Mouse (Mus musculus) bone marrow macrophage, adult 2 months (primary cell): ENCODE results near the gene Erich6b. TPM values are rescaled to one million over a fixed set of nuclear protein-coding genes. Genes with fewer than 3 reads are reported as not detected.

ENCODE experiments used
- H3K27ac ChIP-seq: 2 replicates; pipeline ENCODE4 v1.5.1; 2012; ENCODE audit warnings: low read depth, low read length; ENCODE audit not compliant: insufficient read depth
- H3K4me1 ChIP-seq: 2 replicates; pipeline ENCODE4 v1.6.1; 2012; ENCODE audit warnings: low read length; ENCODE audit not compliant: control insufficient read depth, insufficient read depth
- H3K4me3 ChIP-seq: 2 replicates; pipeline ENCODE4 v1.5.1; 2012; ENCODE audit warnings: mild to moderate bottlenecking, low read length, moderate library complexity; ENCODE audit not compliant: insufficient read depth
- CTCF ChIP-seq: IDR thresholded peaks from 2 replicates; pipeline ENCODE4 v1.5.1; 2012; ENCODE audit warnings: low read depth, mild to moderate bottlenecking, low read length, moderate library complexity
- POLR2A ChIP-seq: IDR thresholded peaks from 2 replicates; pipeline ENCODE4 v1.6.1; 2012; ENCODE audit warnings: mild to moderate bottlenecking, low read depth, low read length, borderline replicate concordance
- polyA plus RNA-seq: library from polyadenylated mRNA; stranded (reverse); fragments of >200 nt; gene quantifications from 2 replicates; pipeline ENCODE4 v1.2.4, GENCODE M21; 2012; ENCODE audit not compliant: missing spikeins, insufficient read depth, insufficient read length

The Erich6b gene
- polyA plus RNA-seq, 1 experiment, result not detected

- no peak overlapping the region for H3K4me3 ChIP-seq
- no peak overlapping the region for H3K27ac ChIP-seq
- no peaks in the 10 kb centered on the region for H3K4me1 ChIP-seq
- TF ChIP-seq POLR2A (no peak), CTCF (no peak)
Observed at GRCm38 (mm10) chr14:75645461-75645860, 3.4 kb downstream of the Erich6b start.

DNA sequence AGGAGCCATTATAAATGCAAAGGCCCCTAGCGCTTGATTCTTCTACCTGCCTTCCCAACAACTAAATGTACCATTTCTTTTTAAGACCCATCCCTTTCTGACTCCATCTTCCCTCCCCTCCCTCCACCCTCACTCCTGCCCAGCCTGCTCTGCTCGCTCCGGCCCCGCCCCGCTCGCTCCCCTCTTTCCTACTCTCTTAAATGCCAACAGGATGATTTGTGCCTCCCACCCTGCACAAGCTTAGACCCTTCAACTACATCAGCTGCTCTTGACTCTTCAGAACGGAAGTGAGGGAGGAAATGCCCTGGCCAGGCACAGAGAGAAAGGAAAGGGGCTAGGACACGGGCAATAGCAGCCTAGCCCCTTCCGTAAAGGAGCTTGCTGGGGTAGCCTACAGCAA, 4.0 kb downstream of the Erich6b start:
- no peak overlapping the region for H3K4me3 ChIP-seq
- TF ChIP-seq CTCF (no peak), POLR2A (no peak)
- no peak overlapping the region for H3K27ac ChIP-seq
- H3K4me1 ChIP-seq, result no peaks in the 10 kb centered on the region

- no peak overlapping the region for H3K4me3 ChIP-seq
- no peak overlapping the region for H3K27ac ChIP-seq
- no peak for TF ChIP-seq POLR2A
- H3K4me1 ChIP-seq, result no peaks in the 10 kb centered on the region
Observed at GRCm38 (mm10) chr14:75646968-75647829, 5.1 kb downstream of the Erich6b start.

GRCm38 (mm10) chr14:75660936-75661335, 18.9 kb downstream of the Erich6b start:
- TF ChIP-seq POLR2A (no peak), CTCF (no peak)
- no peaks in the 10 kb centered on the region for H3K4me1 ChIP-seq
- H3K4me3 ChIP-seq, result no peak overlapping the region
- no peak overlapping the region for H3K27ac ChIP-seq

DNA sequence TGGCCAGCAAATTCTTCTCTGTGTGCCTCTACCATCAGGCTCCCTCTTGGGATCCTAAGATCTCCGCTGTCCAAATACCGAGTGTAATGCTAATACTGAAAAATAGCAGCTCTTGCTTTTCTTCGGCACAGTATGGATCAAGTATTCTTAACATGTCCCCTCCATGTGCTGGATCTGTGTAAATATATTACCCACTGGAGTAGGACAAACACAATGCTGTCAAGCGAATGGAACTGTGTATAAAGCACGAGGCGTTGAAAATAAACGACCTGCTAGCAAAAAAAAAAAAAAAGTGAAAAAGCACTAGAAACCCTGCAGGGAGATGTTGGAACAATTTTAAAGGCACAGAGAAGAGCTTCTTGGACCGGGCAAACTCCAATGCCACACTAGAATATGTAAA, 19.5 kb downstream of the Erich6b start:
- no peaks in the 10 kb centered on the region for H3K4me1 ChIP-seq
- H3K27ac ChIP-seq, result no peak overlapping the region
- no peak overlapping the region for H3K4me3 ChIP-seq
- TF ChIP-seq POLR2A (no peak), CTCF (no peak)

- H3K4me1 ChIP-seq, result no peaks in the 10 kb centered on the region
- TF ChIP-seq POLR2A (no peak), CTCF (no peak)
- no peak overlapping the region for H3K4me3 ChIP-seq
- H3K27ac ChIP-seq, result no peak overlapping the region
Observed at GRCm38 (mm10) chr14:75665430-75666180, 23.5 kb downstream of the Erich6b start.

DNA sequence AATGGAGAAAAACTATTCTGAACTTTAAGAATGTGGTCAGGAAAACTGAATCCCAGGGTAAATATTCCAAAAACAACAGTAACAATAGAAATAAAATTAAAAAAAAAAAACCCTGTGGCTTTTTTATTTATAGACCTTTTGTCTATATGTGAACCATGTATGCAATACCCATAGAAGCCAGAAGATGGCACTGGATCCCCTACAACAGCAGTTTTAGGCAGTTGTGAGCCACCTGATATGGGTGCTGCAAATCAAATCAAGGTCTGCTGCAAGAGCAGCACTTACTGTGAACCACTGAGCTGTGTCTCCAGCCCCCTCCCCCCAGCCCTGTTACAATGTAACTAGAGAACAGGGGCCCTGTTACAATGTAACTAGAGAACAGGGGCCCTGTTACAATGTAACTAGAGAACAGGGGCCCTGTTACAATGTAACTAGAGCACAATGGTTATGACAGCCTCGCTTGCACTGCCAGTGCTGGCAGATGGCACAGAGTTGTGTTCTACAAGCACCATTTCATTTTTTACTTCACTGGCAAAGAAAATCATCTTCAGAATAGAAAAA, 27.1 kb downstream of the Erich6b start:
- no peak overlapping the region for H3K4me3 ChIP-seq
- TF ChIP-seq POLR2A, result no peak
- TF ChIP-seq CTCF, result no peak
- H3K27ac ChIP-seq, result no peak overlapping the region
- H3K4me1 ChIP-seq, result no peaks in the 10 kb centered on the region

- TF ChIP-seq POLR2A, result no peak
- TF ChIP-seq CTCF, result no peak
- Histone ChIP-seq H3K4me1 (no peaks in the 10 kb centered on the region), H3K27ac (no peak overlapping the region), H3K4me3 (no peak overlapping the region)
Observed at GRCm38 (mm10) chr14:75676316-75676715, 34.3 kb downstream of the Erich6b start.

DNA sequence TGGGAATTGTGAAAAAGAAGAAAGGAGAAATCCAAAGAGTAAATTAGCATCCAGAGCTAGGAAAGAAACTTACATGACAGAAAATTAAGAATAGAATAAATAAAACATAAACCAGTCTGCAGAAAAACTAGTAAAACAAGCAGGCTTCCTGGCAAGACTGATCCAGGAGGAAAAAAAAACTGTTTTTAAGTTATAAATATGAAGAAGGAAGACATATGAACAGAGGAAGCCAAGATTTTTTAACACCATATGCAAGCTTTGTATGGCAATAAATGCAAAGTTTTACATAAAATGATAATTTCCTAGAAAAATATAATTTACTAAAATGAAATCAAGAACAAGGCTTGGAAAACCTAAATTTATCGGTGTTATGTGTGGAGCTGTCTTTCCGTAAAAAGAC, 48.4 kb downstream of the Erich6b start:
- H3K4me1 ChIP-seq, result no peaks in the 10 kb centered on the region
- TF ChIP-seq POLR2A, result no peak
- no peak for TF ChIP-seq CTCF
- no peak overlapping the region for H3K4me3 ChIP-seq
- H3K27ac ChIP-seq, result no peak overlapping the region

- no peak overlapping the region for H3K27ac ChIP-seq
- no peaks in the 10 kb centered on the region for H3K4me1 ChIP-seq
- H3K4me3 ChIP-seq, result no peak overlapping the region
- TF ChIP-seq POLR2A (no peak), CTCF (no peak)
Observed at GRCm38 (mm10) chr14:75696096-75696495, 54.0 kb downstream of the Erich6b start.
